Mouse (Mus musculus): ENCODE measurements around the gene Glud1. TPM values are rescaled to one million over a fixed set of nuclear protein-coding genes. Genes with fewer than 3 reads are reported as not detected.

Gene Glud1
- polyA plus RNA-seq, 1 experiment from 2014 or later = 155 TPM

DNA sequence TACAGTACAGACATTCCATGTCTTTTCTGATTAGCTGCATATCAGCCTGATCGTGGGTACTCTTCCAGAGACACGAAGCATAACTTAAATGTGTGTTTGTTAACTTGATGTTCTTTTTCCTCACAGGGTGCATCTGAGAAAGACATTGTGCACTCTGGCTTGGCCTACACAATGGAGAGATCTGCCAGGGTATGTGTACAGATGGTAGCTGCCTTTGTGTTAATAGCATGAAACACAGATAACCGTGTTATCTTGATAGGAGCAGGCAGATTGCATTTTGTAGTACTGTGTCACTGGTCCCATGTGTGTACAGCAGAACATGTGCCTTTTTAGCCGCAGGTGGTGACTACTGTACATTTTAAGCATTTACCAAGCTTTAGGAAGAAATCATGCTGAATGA lies 31.5 kb downstream of the Glud1 start:
- no peaks in the 10 kb centered on the region for H3K27me3 ChIP-seq (ENCODE audit: control insufficient read depth, insufficient read depth, low read depth, low read length)
- H3K27ac ChIP-seq (ENCODE audit: low read length) = no peak overlapping the region; the same call in 1 of the 2 replicates
- H3K4me2 ChIP-seq (ENCODE audit: low read depth, low read length) = no peak overlapping the region
- H3K4me1 ChIP-seq (ENCODE audit: control insufficient read depth, low read depth, low read length) = no peaks in the 10 kb centered on the region; the same call in 1 of the 2 replicates
- WGBS (ENCODE audit: insufficient replicate concordance) = 66% methylated on average over 4 of the region's 4 CpGs
- no peak for ATAC-seq (ENCODE audit: low read depth)
- no peak overlapping the region for H3K9ac ChIP-seq (ENCODE audit: low read depth, low read length)
- no peak overlapping the region for H3K4me3 ChIP-seq (ENCODE audit: low read depth, low read length)
- H3K9me3 ChIP-seq (replicated peaks; ENCODE audit: control insufficient read depth, low read length) = no peaks in the 10 kb centered on the region
- peaks cover 19% of the 10 kb centered on the region for H3K36me3 ChIP-seq (ENCODE audit: control insufficient read depth, insufficient read depth)

DNA sequence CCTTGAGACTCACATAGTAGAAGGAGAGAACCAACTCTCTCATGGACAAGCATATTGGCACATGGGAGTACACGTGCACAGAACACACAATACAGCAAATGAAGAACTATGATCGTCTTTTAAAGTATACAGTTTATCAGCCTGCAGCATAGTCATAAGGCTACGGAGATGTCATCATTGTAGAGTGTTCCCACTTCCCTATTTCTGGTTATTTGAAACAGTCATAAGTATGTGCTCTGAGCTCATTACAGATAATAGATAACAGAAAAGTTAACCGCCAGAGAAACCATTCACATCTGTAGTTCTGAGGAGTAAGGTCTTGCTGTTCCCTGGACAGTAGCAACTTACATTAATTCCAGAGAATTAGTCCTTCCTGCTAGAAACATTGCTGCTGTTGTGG lies 32.6 kb downstream of the Glud1 start:
- Histone ChIP-seq H3K9ac (ENCODE audit: low read depth, low read length) (no peak overlapping the region), H3K36me3 (ENCODE audit: control insufficient read depth, insufficient read depth) (peaks cover 14% of the 10 kb centered on the region), H3K4me3 (ENCODE audit: low read depth, low read length) (no peak overlapping the region), H3K27me3 (ENCODE audit: control insufficient read depth, insufficient read depth, low read depth, low read length) (no peaks in the 10 kb centered on the region), H3K9me3 (replicated peaks; ENCODE audit: control insufficient read depth, low read length) (no peaks in the 10 kb centered on the region), H3K4me1 (ENCODE audit: control insufficient read depth, low read depth, low read length) (no peaks in the 10 kb centered on the region; the same call in 1 of the 2 replicates), H3K4me2 (ENCODE audit: low read depth, low read length) (no peak overlapping the region), H3K27ac (ENCODE audit: low read length) (no peak overlapping the region)
- ATAC-seq (ENCODE audit: low read depth) = no peak
- 24% methylated on average over 4 of the region's 4 CpGs for WGBS (ENCODE audit: insufficient replicate concordance)

DNA sequence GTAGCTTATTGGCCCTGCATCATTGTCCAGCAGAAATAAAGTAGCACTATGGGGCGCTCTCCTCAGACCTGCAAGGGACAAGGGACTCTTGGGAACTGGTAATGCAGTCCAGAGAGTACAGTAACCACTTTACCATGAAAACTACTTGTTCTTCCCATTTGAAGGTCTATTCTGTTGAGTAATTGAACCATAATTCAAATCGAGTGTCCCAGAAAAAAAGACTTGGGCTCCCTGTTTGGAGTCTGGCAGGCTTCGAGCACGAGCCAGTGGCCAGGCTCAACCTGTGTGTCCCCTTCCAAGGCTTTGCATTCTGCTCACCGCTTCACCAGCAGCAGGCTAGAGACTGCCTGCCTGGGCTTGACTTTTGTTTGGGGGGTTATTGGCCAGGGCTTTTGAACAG lies 33.8 kb downstream of the Glud1 start:
- no peaks in the 10 kb centered on the region for H3K27me3 ChIP-seq (ENCODE audit: control insufficient read depth, insufficient read depth, low read depth, low read length)
- 78% methylated on average over 5 of the region's 5 CpGs for WGBS (ENCODE audit: insufficient replicate concordance)
- ATAC-seq (ENCODE audit: low read depth) = no peak
- no peak overlapping the region for H3K9ac ChIP-seq (ENCODE audit: low read depth, low read length)
- H3K27ac ChIP-seq (ENCODE audit: low read length) = no peak overlapping the region
- H3K9me3 ChIP-seq (replicated peaks; ENCODE audit: control insufficient read depth, low read length) = no peaks in the 10 kb centered on the region
- H3K36me3 ChIP-seq (ENCODE audit: control insufficient read depth, insufficient read depth) = peaks cover 12% of the 10 kb centered on the region
- no peak overlapping the region for H3K4me3 ChIP-seq (ENCODE audit: low read depth, low read length)
- peaks cover 3% of the 10 kb centered on the region; the same call in 1 of the 2 replicates for H3K4me1 ChIP-seq (ENCODE audit: control insufficient read depth, low read depth, low read length)
- H3K4me2 ChIP-seq (ENCODE audit: low read depth, low read length) = no peak overlapping the region

DNA sequence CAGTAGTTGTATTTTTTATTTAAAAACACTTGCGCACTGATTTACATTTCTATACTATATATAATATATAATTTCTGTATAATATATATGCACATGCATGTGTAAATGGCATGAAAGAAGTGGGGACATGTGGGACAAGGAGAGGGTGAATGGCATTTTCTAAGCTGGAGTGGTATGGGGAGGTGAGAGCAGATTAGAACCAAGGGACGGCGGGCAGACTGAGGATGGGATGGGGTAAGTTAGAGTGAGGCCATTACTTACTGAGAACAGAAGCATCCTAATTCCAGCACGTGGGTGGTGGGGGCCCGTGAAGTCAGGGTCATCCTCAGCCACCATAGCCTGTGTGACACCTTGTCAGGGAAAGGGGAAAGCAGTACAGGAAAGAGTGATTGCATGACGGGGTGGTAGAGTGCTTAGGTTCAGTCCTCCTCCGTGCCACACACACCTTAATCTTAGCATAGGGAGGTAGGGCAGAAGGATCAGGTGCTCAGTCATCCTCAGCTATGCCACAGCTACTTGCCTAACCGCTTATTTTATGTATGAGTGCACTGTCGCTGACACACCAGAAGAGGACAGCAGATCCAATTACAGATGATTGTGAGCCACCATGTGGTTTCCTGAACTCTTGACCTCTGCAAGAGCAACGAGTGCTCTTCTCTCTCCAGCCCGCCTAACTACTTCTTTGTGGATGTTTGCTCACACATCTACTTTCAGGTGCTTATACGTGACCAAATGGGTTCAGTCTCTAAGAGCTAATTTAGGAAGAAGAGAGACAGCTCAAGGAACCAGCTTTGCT lies 35.4 kb downstream of the Glud1 start:
- ATAC-seq (ENCODE audit: low read depth) = peak; percentile 35
- no peaks in the 10 kb centered on the region for H3K27me3 ChIP-seq (ENCODE audit: control insufficient read depth, insufficient read depth, low read depth, low read length)
- H3K9ac ChIP-seq (ENCODE audit: low read depth, low read length) = no peak overlapping the region
- no peaks in the 10 kb centered on the region for H3K9me3 ChIP-seq (replicated peaks; ENCODE audit: control insufficient read depth, low read length)
- H3K36me3 ChIP-seq (ENCODE audit: control insufficient read depth, insufficient read depth) = peaks cover 10% of the 10 kb centered on the region
- H3K4me2 ChIP-seq (ENCODE audit: low read depth, low read length) = no peak overlapping the region
- WGBS (ENCODE audit: insufficient replicate concordance) = 54% methylated on average over 12 of the region's 12 CpGs
- H3K4me1 ChIP-seq (ENCODE audit: control insufficient read depth, low read depth, low read length) = peaks cover 3% of the 10 kb centered on the region; the same call in 1 of the 2 replicates
- no peak overlapping the region for H3K4me3 ChIP-seq (ENCODE audit: low read depth, low read length)
- peak overlapping the region; percentile 24; the same call in 1 of the 2 replicates for H3K27ac ChIP-seq (ENCODE audit: low read length)

DNA sequence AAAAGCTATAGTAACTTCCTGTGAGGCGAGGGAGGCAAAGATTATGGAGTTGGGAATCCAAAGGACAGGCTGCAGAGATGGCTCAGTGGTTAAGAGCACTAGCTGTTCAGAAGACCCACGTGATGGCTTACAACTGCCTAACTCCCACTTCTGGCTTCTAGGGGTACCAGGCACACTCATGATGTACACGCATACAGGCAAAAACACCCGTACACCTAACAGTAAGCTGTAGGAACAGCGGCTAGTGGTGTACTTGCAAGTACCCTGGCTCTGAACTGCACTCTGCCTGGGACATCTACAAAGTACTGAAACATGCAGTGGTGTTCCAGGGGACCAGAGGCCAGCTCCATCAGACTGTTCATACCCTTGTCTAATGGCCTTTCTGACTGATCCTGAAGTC lies 36.6 kb downstream of the Glud1 start:
- H3K4me1 ChIP-seq (ENCODE audit: control insufficient read depth, low read depth, low read length) = peaks cover 3% of the 10 kb centered on the region
- H3K9me3 ChIP-seq (replicated peaks; ENCODE audit: control insufficient read depth, low read length) = no peaks in the 10 kb centered on the region
- no peak overlapping the region for H3K4me2 ChIP-seq (ENCODE audit: low read depth, low read length)
- H3K4me3 ChIP-seq (ENCODE audit: low read depth, low read length) = no peak overlapping the region
- WGBS (ENCODE audit: insufficient replicate concordance) = 66% methylated on average over 5 of the region's 5 CpGs
- no peak overlapping the region for H3K27ac ChIP-seq (ENCODE audit: low read length)
- ATAC-seq (ENCODE audit: low read depth) = no peak
- H3K36me3 ChIP-seq (ENCODE audit: control insufficient read depth, insufficient read depth) = peaks cover 4% of the 10 kb centered on the region
- no peak overlapping the region for H3K9ac ChIP-seq (ENCODE audit: low read depth, low read length)
- no peaks in the 10 kb centered on the region for H3K27me3 ChIP-seq (ENCODE audit: control insufficient read depth, insufficient read depth, low read depth, low read length)

DNA sequence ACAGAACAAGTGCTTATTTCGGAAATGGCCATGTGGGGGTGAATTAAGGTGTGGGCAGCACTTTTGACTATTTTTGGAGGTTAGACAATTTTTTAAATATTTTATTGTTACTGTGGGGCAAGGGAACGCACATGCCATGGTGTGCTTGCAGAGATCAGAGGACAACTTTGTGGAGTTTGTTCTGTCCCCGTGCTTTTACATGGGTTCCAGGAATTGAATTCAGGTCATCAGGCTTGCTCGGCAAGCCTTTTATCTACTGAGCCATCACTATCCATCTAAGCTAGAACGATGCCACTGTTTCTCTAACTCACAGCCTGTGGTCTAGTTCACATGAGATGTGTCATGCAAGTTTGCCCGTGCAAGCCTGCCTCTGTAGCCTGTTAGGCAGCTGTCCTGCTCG lies 37.8 kb downstream of the Glud1 start:
- H3K4me3 ChIP-seq (ENCODE audit: low read depth, low read length) = no peak overlapping the region
- 48% methylated on average over 7 of the region's 7 CpGs for WGBS (ENCODE audit: insufficient replicate concordance)
- ATAC-seq (ENCODE audit: low read depth) = no peak
- H3K4me1 ChIP-seq (ENCODE audit: control insufficient read depth, low read depth, low read length) = peaks cover 3% of the 10 kb centered on the region
- H3K9ac ChIP-seq (ENCODE audit: low read depth, low read length) = no peak overlapping the region
- no peaks in the 10 kb centered on the region for H3K27me3 ChIP-seq (ENCODE audit: control insufficient read depth, insufficient read depth, low read depth, low read length)
- H3K36me3 ChIP-seq (ENCODE audit: control insufficient read depth, insufficient read depth) = no peaks in the 10 kb centered on the region; the same call in 1 of the 2 replicates
- no peak overlapping the region for H3K4me2 ChIP-seq (ENCODE audit: low read depth, low read length)
- H3K27ac ChIP-seq (ENCODE audit: low read length) = peak overlapping the region; percentile 43
- no peaks in the 10 kb centered on the region for H3K9me3 ChIP-seq (replicated peaks; ENCODE audit: control insufficient read depth, low read length)

DNA sequence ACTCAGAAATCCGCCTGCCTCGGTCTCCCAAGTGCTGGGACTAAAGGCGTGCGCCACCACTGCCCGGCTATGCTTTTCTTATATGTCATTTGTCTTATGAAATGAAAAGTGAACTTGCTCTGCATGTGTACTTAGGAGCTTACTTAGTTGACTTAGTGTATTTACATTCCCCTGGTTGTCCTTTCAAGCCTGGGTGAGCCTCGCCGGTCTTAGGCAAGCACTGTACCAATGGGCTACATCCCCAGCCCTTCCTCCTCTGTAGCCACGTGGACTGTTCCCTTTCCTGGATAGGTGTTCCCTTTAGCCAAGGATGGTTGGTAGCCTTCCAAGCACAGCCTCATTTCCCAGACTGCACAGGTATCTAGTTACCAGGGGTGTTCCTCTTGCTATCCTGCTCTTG lies 38.5 kb downstream of the Glud1 start:
- H3K36me3 ChIP-seq (ENCODE audit: control insufficient read depth, insufficient read depth) = no peaks in the 10 kb centered on the region
- H3K9ac ChIP-seq (ENCODE audit: low read depth, low read length) = no peak overlapping the region
- peak; percentile 80 for ATAC-seq (ENCODE audit: low read depth)
- 65% methylated on average over 8 of the region's 8 CpGs for WGBS (ENCODE audit: insufficient replicate concordance)
- H3K27me3 ChIP-seq (ENCODE audit: control insufficient read depth, insufficient read depth, low read depth, low read length) = no peaks in the 10 kb centered on the region
- H3K27ac ChIP-seq (ENCODE audit: low read length) = peak overlapping the region; percentile 43; the same call in 1 of the 2 replicates
- H3K4me3 ChIP-seq (ENCODE audit: low read depth, low read length) = no peak overlapping the region
- H3K9me3 ChIP-seq (replicated peaks; ENCODE audit: control insufficient read depth, low read length) = no peaks in the 10 kb centered on the region
- H3K4me1 ChIP-seq (ENCODE audit: control insufficient read depth, low read depth, low read length) = peaks cover 3% of the 10 kb centered on the region
- no peak overlapping the region for H3K4me2 ChIP-seq (ENCODE audit: low read depth, low read length)

DNA sequence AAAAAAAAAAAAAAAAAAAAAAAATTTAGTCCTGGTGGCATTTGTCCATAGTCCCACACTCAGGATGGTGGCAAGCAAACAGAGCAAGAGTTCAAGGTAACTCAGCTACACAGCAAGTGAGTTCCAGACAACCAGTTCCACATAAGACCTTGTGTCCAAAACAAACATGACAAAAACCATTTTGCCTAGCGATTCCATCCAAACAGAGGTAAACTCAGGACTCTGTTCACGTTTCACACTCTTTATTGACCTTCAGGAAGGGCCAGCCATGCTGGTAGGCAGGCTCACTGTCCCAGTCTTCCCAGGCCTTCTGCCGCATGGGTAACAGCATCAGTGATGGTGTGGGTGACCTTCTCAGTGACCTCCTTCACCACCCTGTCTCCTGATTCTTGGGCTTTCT lies 41.1 kb downstream of the Glud1 start:
- Histone ChIP-seq H3K4me2 (ENCODE audit: low read depth, low read length) (no peak overlapping the region), H3K27ac (ENCODE audit: low read length) (peak overlapping the region; percentile 72), H3K4me1 (ENCODE audit: control insufficient read depth, low read depth, low read length) (peaks cover 3% of the 10 kb centered on the region), H3K36me3 (ENCODE audit: control insufficient read depth, insufficient read depth) (no peaks in the 10 kb centered on the region), H3K4me3 (ENCODE audit: low read depth, low read length) (no peak overlapping the region), H3K27me3 (ENCODE audit: control insufficient read depth, insufficient read depth, low read depth, low read length) (no peaks in the 10 kb centered on the region), H3K9ac (ENCODE audit: low read depth, low read length) (no peak overlapping the region), H3K9me3 (replicated peaks; ENCODE audit: control insufficient read depth, low read length) (no peaks in the 10 kb centered on the region)
- peak; percentile 63 for ATAC-seq (ENCODE audit: low read depth)
- WGBS (ENCODE audit: insufficient replicate concordance) = 54% methylated on average over 3 of the region's 3 CpGs

DNA sequence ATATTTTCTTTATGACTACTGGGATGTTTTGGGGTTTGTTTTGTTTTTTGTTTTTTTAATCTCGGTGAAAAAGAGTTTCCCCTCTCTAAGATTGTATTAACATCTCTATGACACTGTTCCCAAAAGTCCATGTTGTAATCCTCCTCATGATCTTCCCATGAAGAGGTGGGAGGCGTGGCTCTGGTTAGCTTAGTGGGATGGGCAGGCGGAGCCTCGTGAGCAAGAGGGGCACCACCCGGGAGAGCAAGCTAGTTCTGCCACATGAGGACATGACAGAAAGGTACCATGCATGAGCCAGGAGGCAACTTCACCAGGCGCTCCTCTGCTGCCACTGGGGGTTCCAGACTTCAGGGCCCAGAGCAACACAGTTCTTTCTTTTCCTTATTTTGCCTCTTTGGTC lies 42.0 kb downstream of the Glud1 start:
- ATAC-seq (ENCODE audit: low read depth) = no peak
- 45% methylated on average over 6 of the region's 6 CpGs for WGBS (ENCODE audit: insufficient replicate concordance)
- Histone ChIP-seq H3K36me3 (ENCODE audit: control insufficient read depth, insufficient read depth) (no peaks in the 10 kb centered on the region), H3K9me3 (replicated peaks; ENCODE audit: control insufficient read depth, low read length) (no peaks in the 10 kb centered on the region), H3K9ac (ENCODE audit: low read depth, low read length) (no peak overlapping the region), H3K27me3 (ENCODE audit: control insufficient read depth, insufficient read depth, low read depth, low read length) (no peaks in the 10 kb centered on the region), H3K4me3 (ENCODE audit: low read depth, low read length) (no peak overlapping the region), H3K4me2 (ENCODE audit: low read depth, low read length) (no peak overlapping the region), H3K4me1 (ENCODE audit: control insufficient read depth, low read depth, low read length) (peaks cover 3% of the 10 kb centered on the region), H3K27ac (ENCODE audit: low read length) (no peak overlapping the region)
